Mouse (Mus musculus) limb, embryonic 14.5 days (tissue): ENCODE data around the gene Gmps. TPM values are rescaled to one million over a fixed set of nuclear protein-coding genes. Genes with fewer than 3 reads are reported as not detected.

Experiments used
- ATAC-seq: fragments of 200-750 bp; cut with Nextera tagmentation; 2 replicates; pipeline ENCODE4 v1.8.0; 2017; ENCODE audit warnings: low read depth, moderate number of reproducible peaks, moderate TSS enrichment; ENCODE audit not compliant: low FRiP score
- DNase-seq: peaks from one replicate; pipeline ENCODE4 v3.0.0-alpha.2; 2015; ENCODE audit warnings: low spot score
- H3K27ac ChIP-seq: fragments of 300-500 bp; sonication (generic); replicated peaks from 2 replicates; pipeline ENCODE4 v1.5.1; 2014; ENCODE audit warnings: low read depth, mild to moderate bottlenecking, low read length, moderate library complexity, mixed read lengths
- H3K27me3 ChIP-seq: fragments of 300-500 bp; sonication (generic); 2 replicates; pipeline ENCODE4 v1.6.1; 2014; ENCODE audit warnings: low read length, mixed read lengths; ENCODE audit not compliant: control insufficient read depth, insufficient read depth
- H3K36me3 ChIP-seq: fragments of 300-500 bp; sonication (generic); 2 replicates; pipeline ENCODE4 v1.6.1; 2014; ENCODE audit warnings: mild to moderate bottlenecking, low read length, moderate library complexity, mixed read lengths; ENCODE audit not compliant: control insufficient read depth, insufficient read depth
- H3K4me1 ChIP-seq: fragments of 300-500 bp; sonication (generic); 2 replicates; pipeline ENCODE4 v1.6.1; 2014; ENCODE audit warnings: antibody characterized with exemption, low read length, mixed read lengths; ENCODE audit not compliant: control insufficient read depth, insufficient read depth
- H3K4me2 ChIP-seq: fragments of 300-500 bp; sonication (generic); replicated peaks from 2 replicates; pipeline ENCODE4 v1.6.1; 2014; ENCODE audit warnings: low read depth, mild to moderate bottlenecking, low read length, moderate library complexity; ENCODE audit not compliant: severe bottlenecking
- H3K4me3 ChIP-seq: fragments of 300-500 bp; sonication (generic); replicated peaks from 2 replicates; pipeline ENCODE4 v1.5.1; 2014; ENCODE audit warnings: low read length
- H3K9ac ChIP-seq: fragments of 300-500 bp; sonication (generic); 2 replicates; pipeline ENCODE4 v1.6.1; 2014; ENCODE audit warnings: mild to moderate bottlenecking, low read depth, low read length, moderate library complexity; ENCODE audit not compliant: severe bottlenecking
- H3K9me3 ChIP-seq: fragments of 300-500 bp; sonication (generic); 2 replicates; pipeline ENCODE4 v1.6.1; 2016; ENCODE audit warnings: low read length; ENCODE audit not compliant: control insufficient read depth
- POLR2A ChIP-seq: fragments of 200-500 bp; IDR thresholded peaks from 2 replicates; pipeline ENCODE4 v1.8.0; 2012; ENCODE audit warnings: inconsistent platforms, mild to moderate bottlenecking, moderate library complexity, borderline replicate concordance; ENCODE audit not compliant: insufficient read depth, insufficient read length; ENCODE audit errors: extremely low read depth
- WGBS: fragments of 180-500 bp; shearing (Covaris S2); extraction: QIAGEN DNeasy Blood & Tissue Kit; methylation state at CpG from one replicate; pipeline ENCODE4 v1.1.7; 2014; 5-methylcytosine and 5-hydroxymethylcytosine counted together
- polyA plus RNA-seq, 2 experiments: library from polyadenylated mRNA; depleted of rRNA in 1 of 2; stranded (reverse) in 1 of 2; unstranded in 1 of 2; fragments of >200 nt; fragmentation: Nextera tagmentation in 1 of 2; extraction: Ambion mirVana in 1 of 2; gene quantifications; 2 replicates each; pipeline versions ENCODE4 v1.2.1 to v1.2.3; 2012 to 2014

Gene Gmps
- polyA plus RNA-seq (2012; rRNA removed), result 14.0 and 15.2 TPM in 2 replicates
- polyA plus RNA-seq (2014; fragmentation: Nextera tagmentation; extraction: Ambion mirVana), result 41.8 and 44.2 TPM in 2 replicates

GRCm38 (mm10) chr3:63975955-63976908, at the start of gene Gmps:
Gmps (plus strand) TSS chr3:63976106.
- peak; percentile 98 for ATAC-seq
- H3K9ac ChIP-seq, result peak within 1 kb of the TSS; percentile 98
- peaks cover 15% of the 10 kb centered on the region for H3K4me1 ChIP-seq
- WGBS, result under 1% methylated on average over 65 of the region's 67 CpGs
- peak within 1 kb of the TSS; percentile 76 for H3K4me2 ChIP-seq
- peak within 1 kb of the TSS; percentile 93 for H3K4me3 ChIP-seq
- H3K27me3 ChIP-seq, result no peaks in the 10 kb centered on the region
- peaks cover 11% of the 10 kb centered on the region for H3K36me3 ChIP-seq
- peak; percentile 93 for DNase-seq
- peak; percentile 82; the same call in 1 of the 2 replicates for TF ChIP-seq POLR2A
- peak within 1 kb of the TSS; percentile 91 for H3K27ac ChIP-seq
- no peaks in the 10 kb centered on the region for H3K9me3 ChIP-seq

DNA sequence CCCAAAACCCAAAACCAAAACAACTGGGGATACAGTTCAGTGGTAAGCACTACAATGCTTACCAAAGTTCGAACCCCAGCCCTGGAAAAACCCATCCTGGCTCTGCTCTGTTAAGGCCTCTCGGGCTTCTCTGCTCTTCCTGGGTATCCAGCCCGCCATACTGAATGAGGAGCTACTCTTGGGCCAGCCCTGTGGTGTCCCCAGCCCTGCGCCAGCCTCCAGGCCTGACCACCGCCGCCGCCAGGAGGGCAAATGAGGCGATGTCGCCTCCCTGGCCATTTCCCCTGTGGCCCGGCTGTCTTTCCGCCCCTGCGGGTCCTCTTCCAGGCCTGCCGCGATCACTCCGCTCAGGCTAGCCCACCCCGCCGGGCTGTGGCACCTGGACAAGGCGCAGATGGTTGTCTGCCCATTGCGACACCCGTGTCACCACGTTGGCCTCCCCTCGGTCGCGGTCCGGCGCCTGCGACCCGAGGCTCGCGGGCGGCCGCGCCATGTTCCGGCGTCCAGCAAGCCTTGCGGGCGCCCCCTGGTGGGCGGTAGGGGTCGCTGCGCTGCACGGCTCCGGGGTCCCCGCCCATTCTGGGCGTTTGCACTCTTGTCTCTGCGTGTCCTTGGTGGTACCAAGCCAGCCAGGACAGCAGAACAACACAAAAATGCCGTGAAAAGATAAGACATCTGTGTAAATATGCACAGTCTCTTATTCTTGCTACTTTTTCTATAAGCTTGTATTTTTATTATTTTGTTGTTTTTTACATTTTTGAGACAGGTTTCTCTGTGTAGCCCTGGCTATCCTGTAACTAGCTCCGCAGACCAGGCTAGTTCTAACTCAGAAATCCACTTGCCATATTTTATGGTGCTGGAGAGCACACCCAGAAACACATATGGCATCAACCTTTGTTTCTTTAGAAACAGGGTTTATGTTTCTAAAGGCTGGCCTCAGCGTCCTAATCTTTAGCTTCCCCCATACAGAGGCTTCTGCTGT, 46.7 kb upstream of the Gmps start, which contains the start of gene E130311K13Rik:
Gene E130311K13Rik, minus strand, starts transcription at position 595 of the 982 bp plus-strand sequence.
- Histone ChIP-seq H3K9me3 (no peaks in the 10 kb centered on the region), H3K27me3 (no peaks in the 10 kb centered on the region), H3K27ac (peak within 1 kb of the TSS; percentile 70), H3K36me3 (peaks cover 3% of the 10 kb centered on the region; the same call in 1 of the 2 replicates), H3K9ac (peak within 1 kb of the TSS; percentile 98), H3K4me1 (no peaks in the 10 kb centered on the region), H3K4me3 (peak within 1 kb of the TSS; percentile 78), H3K4me2 (peak within 1 kb of the TSS; percentile 75)
- DNase-seq, result peak; percentile 81
- peak; percentile 96 for ATAC-seq
- 0 out of 2 replicates have a peak, but pooled peaks have one; percentile 70 for TF ChIP-seq POLR2A
- 3% methylated on average over 47 of the region's 48 CpGs for WGBS

DNA sequence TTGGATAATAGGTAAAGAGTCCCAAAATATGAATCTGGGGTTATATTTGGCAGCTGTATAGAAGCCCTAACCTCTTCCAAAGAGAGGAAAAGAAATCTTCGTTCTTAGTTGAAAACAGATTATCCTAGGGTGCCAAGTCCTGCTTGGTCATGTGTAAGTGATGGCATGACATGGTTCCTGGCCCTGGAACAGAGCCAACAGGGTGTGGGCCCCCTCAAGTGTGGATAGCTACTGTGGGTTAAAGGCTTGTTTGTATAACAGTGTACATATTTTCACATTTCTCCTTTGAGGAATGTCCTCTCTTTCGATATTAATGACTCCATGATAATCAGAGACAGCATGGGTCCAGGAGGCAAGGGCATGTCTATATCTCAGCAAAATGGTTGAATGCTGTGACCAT, 37.0 kb upstream of the Gmps start:
- Histone ChIP-seq H3K9me3 (no peaks in the 10 kb centered on the region), H3K27ac (no peak overlapping the region), H3K4me2 (no peak overlapping the region), H3K36me3 (peaks cover 5% of the 10 kb centered on the region; the same call in 1 of the 2 replicates), H3K4me1 (no peaks in the 10 kb centered on the region), H3K4me3 (no peak overlapping the region), H3K27me3 (no peaks in the 10 kb centered on the region), H3K9ac (no peak overlapping the region)
- no peak for DNase-seq
- no peak for ATAC-seq
- WGBS, result 97% methylated on average over 2 of the region's 2 CpGs
- TF ChIP-seq POLR2A, result no peak

DNA sequence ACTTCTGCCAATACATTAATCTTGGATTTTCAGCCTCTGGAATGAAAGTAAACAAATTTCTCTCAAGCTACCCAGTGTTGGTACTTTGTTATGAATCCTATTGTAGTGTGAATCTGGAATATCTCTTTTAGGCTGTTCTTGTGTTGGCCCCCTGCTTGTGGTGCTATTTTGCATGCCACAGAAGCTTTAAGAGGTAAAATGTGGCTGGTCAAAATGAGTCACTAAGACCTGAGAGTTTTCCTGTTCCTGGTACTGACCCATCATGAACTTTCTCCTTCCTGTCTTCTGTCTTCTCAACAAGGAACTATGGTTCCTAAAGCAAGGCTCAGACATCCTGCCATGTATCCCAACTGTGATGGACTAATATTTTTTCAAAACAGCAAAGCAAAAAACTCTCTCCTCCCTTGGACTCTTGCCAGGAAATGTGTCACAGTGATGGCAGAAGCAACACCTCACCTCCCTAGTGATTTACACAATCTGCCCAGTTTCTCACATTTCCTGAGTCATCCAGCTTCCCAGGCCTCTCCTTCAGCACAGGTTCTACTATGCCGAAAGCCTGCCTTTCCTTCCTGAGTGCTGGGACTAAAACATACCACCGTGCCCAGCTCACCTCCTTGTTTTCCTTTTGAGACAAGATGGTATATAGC, 34.6 kb upstream of the Gmps start:
- Histone ChIP-seq H3K36me3 (peaks cover 14% of the 10 kb centered on the region; the same call in 1 of the 2 replicates), H3K27ac (no peak overlapping the region), H3K9ac (no peak overlapping the region), H3K4me3 (no peak overlapping the region), H3K4me1 (no peaks in the 10 kb centered on the region), H3K9me3 (no peaks in the 10 kb centered on the region), H3K4me2 (no peak overlapping the region), H3K27me3 (no peaks in the 10 kb centered on the region)
- 89% methylated on average over 2 of the region's 2 CpGs for WGBS
- ATAC-seq (no peak), DNase-seq (no peak)
- TF ChIP-seq POLR2A, result no peak
